Mouse (Mus musculus): ENCODE data around the gene Myt1l. TPM values are rescaled to one million over a fixed set of nuclear protein-coding genes. Genes with fewer than 3 reads are reported as not detected.

Myt1l gene
- polyA plus RNA-seq, 1 experiment from 2014 or later = 0.18 TPM

- Histone ChIP-seq H3K27ac (ENCODE audit: low read length) (no peak overlapping the region), H3K4me2 (ENCODE audit: low read depth, low read length) (no peak overlapping the region), H3K4me1 (replicated peaks; ENCODE audit: control insufficient read depth, insufficient read depth, low read length) (no peaks in the 10 kb centered on the region), H3K9me3 (ENCODE audit: control insufficient read depth, low read length) (no peaks in the 10 kb centered on the region), H3K4me3 (ENCODE audit: low read length) (no peak overlapping the region), H3K27me3 (ENCODE audit: control insufficient read depth, insufficient read depth, low read depth, low read length) (no peaks in the 10 kb centered on the region), H3K9ac (ENCODE audit: low read length) (no peak overlapping the region), H3K36me3 (ENCODE audit: control insufficient read depth, insufficient read depth, low read length) (no peaks in the 10 kb centered on the region)
- no peak for ATAC-seq (ENCODE audit: low read depth)
- 74% methylated on average over 4 of the region's 4 CpGs for WGBS
Observed at GRCm38 (mm10) chr12:29760611-29761010, 232.4 kb downstream of the Myt1l start.

GRCm38 (mm10) chr12:29766158-29766557 lies 238.0 kb downstream of the Myt1l start:
- H3K4me3 ChIP-seq (ENCODE audit: low read length) = no peak overlapping the region
- no peak for ATAC-seq (ENCODE audit: low read depth)
- H3K36me3 ChIP-seq (ENCODE audit: control insufficient read depth, insufficient read depth, low read length) = no peaks in the 10 kb centered on the region
- H3K9ac ChIP-seq (ENCODE audit: low read length) = no peak overlapping the region
- H3K9me3 ChIP-seq (ENCODE audit: control insufficient read depth, low read length) = no peaks in the 10 kb centered on the region
- no peaks in the 10 kb centered on the region for H3K27me3 ChIP-seq (ENCODE audit: control insufficient read depth, insufficient read depth, low read depth, low read length)
- H3K4me2 ChIP-seq (ENCODE audit: low read depth, low read length) = no peak overlapping the region
- 90% methylated on average over 1 of the region's 1 CpGs for WGBS
- no peaks in the 10 kb centered on the region for H3K4me1 ChIP-seq (replicated peaks; ENCODE audit: control insufficient read depth, insufficient read depth, low read length)
- no peak overlapping the region for H3K27ac ChIP-seq (ENCODE audit: low read length)

- WGBS = 60% methylated on average over 3 of the region's 3 CpGs
- Histone ChIP-seq H3K27me3 (ENCODE audit: control insufficient read depth, insufficient read depth, low read depth, low read length) (no peaks in the 10 kb centered on the region), H3K36me3 (ENCODE audit: control insufficient read depth, insufficient read depth, low read length) (no peaks in the 10 kb centered on the region), H3K4me1 (replicated peaks; ENCODE audit: control insufficient read depth, insufficient read depth, low read length) (no peaks in the 10 kb centered on the region), H3K27ac (ENCODE audit: low read length) (no peak overlapping the region), H3K4me3 (ENCODE audit: low read length) (no peak overlapping the region), H3K9ac (ENCODE audit: low read length) (no peak overlapping the region), H3K4me2 (ENCODE audit: low read depth, low read length) (no peak overlapping the region), H3K9me3 (ENCODE audit: control insufficient read depth, low read length) (no peaks in the 10 kb centered on the region)
- ATAC-seq (ENCODE audit: low read depth) = no peak
Observed at GRCm38 (mm10) chr12:29771791-29772190, 243.6 kb downstream of the Myt1l start.

- no peaks in the 10 kb centered on the region for H3K36me3 ChIP-seq (ENCODE audit: control insufficient read depth, insufficient read depth, low read length)
- no peak overlapping the region for H3K9ac ChIP-seq (ENCODE audit: low read length)
- no peak overlapping the region for H3K4me2 ChIP-seq (ENCODE audit: low read depth, low read length)
- no peaks in the 10 kb centered on the region for H3K27me3 ChIP-seq (ENCODE audit: control insufficient read depth, insufficient read depth, low read depth, low read length)
- no peak for ATAC-seq (ENCODE audit: low read depth)
- no peaks in the 10 kb centered on the region for H3K4me1 ChIP-seq (replicated peaks; ENCODE audit: control insufficient read depth, insufficient read depth, low read length)
- no peaks in the 10 kb centered on the region for H3K9me3 ChIP-seq (ENCODE audit: control insufficient read depth, low read length)
- no peak overlapping the region for H3K4me3 ChIP-seq (ENCODE audit: low read length)
- H3K27ac ChIP-seq (ENCODE audit: low read length) = no peak overlapping the region
Observed at GRCm38 (mm10) chr12:29772401-29772800, 244.2 kb downstream of the Myt1l start.

- Histone ChIP-seq H3K4me2 (ENCODE audit: low read depth, low read length) (no peak overlapping the region), H3K36me3 (ENCODE audit: control insufficient read depth, insufficient read depth, low read length) (no peaks in the 10 kb centered on the region), H3K27ac (ENCODE audit: low read length) (no peak overlapping the region), H3K27me3 (ENCODE audit: control insufficient read depth, insufficient read depth, low read depth, low read length) (no peaks in the 10 kb centered on the region), H3K9ac (ENCODE audit: low read length) (no peak overlapping the region), H3K4me3 (ENCODE audit: low read length) (no peak overlapping the region), H3K4me1 (replicated peaks; ENCODE audit: control insufficient read depth, insufficient read depth, low read length) (no peaks in the 10 kb centered on the region), H3K9me3 (ENCODE audit: control insufficient read depth, low read length) (no peaks in the 10 kb centered on the region)
- WGBS = 74% methylated on average over 2 of the region's 2 CpGs
- ATAC-seq (ENCODE audit: low read depth) = no peak
Observed at GRCm38 (mm10) chr12:29778901-29779300, 250.7 kb downstream of the Myt1l start.

GRCm38 (mm10) chr12:29789319-29790050 lies 261.3 kb downstream of the Myt1l start:
- Histone ChIP-seq H3K27ac (ENCODE audit: low read length) (no peak overlapping the region), H3K27me3 (ENCODE audit: control insufficient read depth, insufficient read depth, low read depth, low read length) (no peaks in the 10 kb centered on the region), H3K4me2 (ENCODE audit: low read depth, low read length) (no peak overlapping the region), H3K9ac (ENCODE audit: low read length) (no peak overlapping the region), H3K9me3 (ENCODE audit: control insufficient read depth, low read length) (no peaks in the 10 kb centered on the region), H3K4me1 (replicated peaks; ENCODE audit: control insufficient read depth, insufficient read depth, low read length) (no peaks in the 10 kb centered on the region; the same call in 1 of the 2 replicates), H3K4me3 (ENCODE audit: low read length) (no peak overlapping the region), H3K36me3 (ENCODE audit: control insufficient read depth, insufficient read depth, low read length) (no peaks in the 10 kb centered on the region)
- no peak for ATAC-seq (ENCODE audit: low read depth)
- WGBS = 26% methylated on average over 16 of the region's 16 CpGs

- Histone ChIP-seq H3K27me3 (ENCODE audit: control insufficient read depth, insufficient read depth, low read depth, low read length) (no peaks in the 10 kb centered on the region), H3K4me1 (replicated peaks; ENCODE audit: control insufficient read depth, insufficient read depth, low read length) (no peaks in the 10 kb centered on the region; the same call in 1 of the 2 replicates), H3K4me3 (ENCODE audit: low read length) (no peak overlapping the region), H3K36me3 (ENCODE audit: control insufficient read depth, insufficient read depth, low read length) (no peaks in the 10 kb centered on the region), H3K9me3 (ENCODE audit: control insufficient read depth, low read length) (no peaks in the 10 kb centered on the region), H3K4me2 (ENCODE audit: low read depth, low read length) (no peak overlapping the region), H3K9ac (ENCODE audit: low read length) (no peak overlapping the region), H3K27ac (ENCODE audit: low read length) (no peak overlapping the region)
- no peak for ATAC-seq (ENCODE audit: low read depth)
- 32% methylated on average over 4 of the region's 4 CpGs for WGBS
Observed at GRCm38 (mm10) chr12:29790051-29790386, 261.8 kb downstream of the Myt1l start.

GRCm38 (mm10) chr12:29792998-29793397 lies 264.8 kb downstream of the Myt1l start:
- no peak overlapping the region for H3K27ac ChIP-seq (ENCODE audit: low read length)
- H3K27me3 ChIP-seq (ENCODE audit: control insufficient read depth, insufficient read depth, low read depth, low read length) = no peaks in the 10 kb centered on the region
- H3K4me1 ChIP-seq (replicated peaks; ENCODE audit: control insufficient read depth, insufficient read depth, low read length) = no peaks in the 10 kb centered on the region; the same call in 1 of the 2 replicates
- ATAC-seq (ENCODE audit: low read depth) = no peak
- no peaks in the 10 kb centered on the region for H3K36me3 ChIP-seq (ENCODE audit: control insufficient read depth, insufficient read depth, low read length)
- no peak overlapping the region for H3K9ac ChIP-seq (ENCODE audit: low read length)
- 69% methylated on average over 5 of the region's 5 CpGs for WGBS
- H3K4me3 ChIP-seq (ENCODE audit: low read length) = no peak overlapping the region
- H3K4me2 ChIP-seq (ENCODE audit: low read depth, low read length) = no peak overlapping the region
- H3K9me3 ChIP-seq (ENCODE audit: control insufficient read depth, low read length) = no peaks in the 10 kb centered on the region

GRCm38 (mm10) chr12:29795107-29795673 lies 267.0 kb downstream of the Myt1l start:
- Histone ChIP-seq H3K4me2 (ENCODE audit: low read depth, low read length) (no peak overlapping the region), H3K9ac (ENCODE audit: low read length) (no peak overlapping the region), H3K36me3 (ENCODE audit: control insufficient read depth, insufficient read depth, low read length) (no peaks in the 10 kb centered on the region), H3K4me1 (replicated peaks; ENCODE audit: control insufficient read depth, insufficient read depth, low read length) (no peaks in the 10 kb centered on the region), H3K27me3 (ENCODE audit: control insufficient read depth, insufficient read depth, low read depth, low read length) (no peaks in the 10 kb centered on the region), H3K9me3 (ENCODE audit: control insufficient read depth, low read length) (no peaks in the 10 kb centered on the region), H3K27ac (ENCODE audit: low read length) (no peak overlapping the region), H3K4me3 (ENCODE audit: low read length) (no peak overlapping the region)
- ATAC-seq (ENCODE audit: low read depth) = no peak
- WGBS = 68% methylated on average over 5 of the region's 5 CpGs
